Mouse (Mus musculus): ENCODE measurements around the gene Gm20388. TPM values are rescaled to one million over a fixed set of nuclear protein-coding genes. Genes with fewer than 3 reads are reported as not detected.
A peak's percentile ranks its signal among the peaks of the same experiment; 100 is the strongest.

Gm20388 gene
- total RNA-seq, 2 experiments from 2014 or later = 2.4 to 2.6 TPM

DNA sequence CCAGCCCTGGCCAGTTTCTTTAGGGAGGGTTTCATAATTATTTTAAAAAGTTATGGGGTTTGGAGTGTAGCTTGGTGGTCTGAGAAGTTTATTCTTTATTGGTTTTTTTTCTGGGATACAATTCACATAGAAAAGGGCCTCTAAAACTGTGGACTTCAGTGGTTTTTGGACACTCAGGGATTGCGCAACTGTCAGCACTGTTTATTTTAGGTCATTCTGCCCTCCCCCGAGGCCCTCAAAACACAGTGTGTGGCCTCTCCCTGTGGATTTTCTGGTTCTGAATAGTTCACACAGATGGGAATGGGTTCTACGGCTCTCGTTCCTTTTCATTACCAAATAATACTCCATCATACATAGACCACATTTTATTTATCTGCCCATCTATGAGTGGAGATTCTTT lies 332.6 kb downstream of the Gm20388 start:
- Histone ChIP-seq H3K4me3 (no peak overlapping the region), H3K27ac (no peak overlapping the region)
- intact Hi-C loops (cut with DNase I) = no loop called here
- TF ChIP-seq CTCF (IDR thresholded peaks at IDR 0.05) = no peak
- no peak for DNase-seq (ENCODE audit: extremely low spot score in 1 of 2, low spot score in 2 of 2)

DNA sequence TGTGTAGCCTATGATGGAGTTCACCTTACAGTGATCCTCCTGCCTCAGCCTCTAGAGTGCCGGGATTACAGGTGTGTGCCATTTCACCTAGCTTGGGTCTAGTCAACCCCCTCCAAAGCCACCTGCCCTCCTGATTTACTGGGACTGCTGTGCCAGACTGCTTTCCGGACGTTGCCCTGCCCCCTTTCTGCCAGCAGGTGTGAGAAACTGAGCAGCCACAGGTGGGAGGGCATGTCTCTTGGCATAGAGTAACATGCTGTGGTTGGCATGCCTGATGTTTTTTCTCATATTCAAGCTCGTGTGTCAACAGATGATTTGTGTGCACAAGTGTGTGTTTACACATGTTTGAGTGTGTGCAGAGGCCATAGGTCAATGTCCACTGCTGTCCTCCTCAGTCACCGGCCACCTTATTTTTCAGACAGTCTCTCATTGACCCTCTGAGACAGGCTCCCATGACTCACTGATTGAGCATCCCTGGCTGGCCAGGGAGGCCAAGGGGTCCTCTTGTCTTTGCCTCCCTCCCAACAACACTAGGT lies 333.3 kb downstream of the Gm20388 start:
- intact Hi-C loops (cut with DNase I) = no loop called here
- Histone ChIP-seq H3K4me3 (no peak overlapping the region), H3K27ac (no peak overlapping the region)
- TF ChIP-seq CTCF (IDR thresholded peaks at IDR 0.05) = no peak
- no peak for DNase-seq (ENCODE audit: extremely low spot score in 1 of 2, low spot score in 2 of 2)

DNA sequence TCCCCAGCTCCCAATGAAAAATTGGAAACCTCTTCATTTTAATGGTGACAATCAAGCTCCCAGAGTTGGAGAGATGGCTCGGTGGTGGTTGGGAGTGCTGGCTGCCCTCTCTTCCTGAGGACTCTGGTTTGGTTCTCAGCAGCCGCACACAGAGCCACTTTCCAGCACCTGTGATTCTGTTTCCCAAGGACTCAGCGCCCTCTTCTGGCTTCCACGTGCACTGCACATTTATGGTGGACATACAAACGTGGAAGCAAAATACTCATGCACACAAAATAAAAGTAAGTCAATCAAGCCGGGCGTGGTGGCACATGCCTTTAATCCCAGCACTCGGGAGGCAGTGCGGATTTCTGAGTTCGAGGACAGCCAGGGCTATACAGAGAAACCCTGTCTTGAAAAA lies 333.9 kb downstream of the Gm20388 start:
- Histone ChIP-seq H3K27ac (no peak overlapping the region), H3K4me3 (no peak overlapping the region)
- DNase-seq (ENCODE audit: extremely low spot score in 1 of 2, low spot score in 2 of 2) = no peak
- intact Hi-C loops (cut with DNase I) = no loop called here
- peak; percentile 23 for TF ChIP-seq CTCF (IDR thresholded peaks at IDR 0.05)

DNA sequence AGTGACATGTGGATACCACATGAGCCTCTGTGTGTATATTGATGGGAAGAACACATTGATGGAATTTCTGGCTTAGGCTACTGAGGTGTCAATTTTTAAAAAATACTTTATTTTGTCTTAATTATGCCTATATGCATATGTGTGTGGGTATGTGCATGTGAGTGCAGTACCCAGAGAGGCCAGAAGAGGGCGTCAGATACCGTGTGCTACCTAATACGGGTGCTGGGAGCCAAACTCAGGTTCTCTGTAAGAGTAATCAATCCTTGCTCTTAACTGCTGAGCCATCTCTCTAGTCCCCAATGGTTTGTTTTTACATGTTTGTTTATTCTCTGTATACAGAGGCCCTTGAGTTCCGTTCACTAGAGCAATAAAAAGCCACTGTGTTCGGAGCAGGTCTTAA lies 337.0 kb downstream of the Gm20388 start:
- H3K27ac ChIP-seq = no peak overlapping the region
- TF ChIP-seq CTCF (IDR thresholded peaks at IDR 0.05) = peak; percentile 44
- no peak for DNase-seq (ENCODE audit: extremely low spot score in 1 of 2, low spot score in 2 of 2)
- no peak overlapping the region for H3K4me3 ChIP-seq
- intact Hi-C loops (cut with DNase I) = no loop called here

DNA sequence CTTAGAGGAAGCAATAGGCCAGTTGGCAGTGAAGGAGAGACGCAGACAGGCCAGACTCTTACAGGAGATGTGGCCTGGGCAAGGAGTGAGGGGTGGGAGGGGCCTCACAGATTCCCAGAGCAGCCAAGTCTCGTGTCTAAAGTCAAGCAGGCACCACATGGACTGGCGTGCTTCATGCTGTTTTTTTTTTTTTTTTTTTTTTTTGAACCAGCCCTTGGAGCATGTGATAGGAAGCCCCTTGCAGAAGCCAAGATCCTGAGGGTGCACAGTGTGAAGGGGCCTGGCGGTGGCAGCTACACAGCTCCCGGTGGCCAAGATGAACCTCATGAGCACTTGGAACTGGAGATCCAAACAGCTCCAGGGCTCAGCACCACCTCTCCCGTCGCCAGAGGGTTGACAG lies 337.4 kb downstream of the Gm20388 start:
- no peak for DNase-seq (ENCODE audit: extremely low spot score in 1 of 2, low spot score in 2 of 2)
- intact Hi-C loops (cut with DNase I) = no loop called here
- no peak overlapping the region for H3K4me3 ChIP-seq
- no peak overlapping the region for H3K27ac ChIP-seq
- TF ChIP-seq CTCF (IDR thresholded peaks at IDR 0.05) = no peak

DNA sequence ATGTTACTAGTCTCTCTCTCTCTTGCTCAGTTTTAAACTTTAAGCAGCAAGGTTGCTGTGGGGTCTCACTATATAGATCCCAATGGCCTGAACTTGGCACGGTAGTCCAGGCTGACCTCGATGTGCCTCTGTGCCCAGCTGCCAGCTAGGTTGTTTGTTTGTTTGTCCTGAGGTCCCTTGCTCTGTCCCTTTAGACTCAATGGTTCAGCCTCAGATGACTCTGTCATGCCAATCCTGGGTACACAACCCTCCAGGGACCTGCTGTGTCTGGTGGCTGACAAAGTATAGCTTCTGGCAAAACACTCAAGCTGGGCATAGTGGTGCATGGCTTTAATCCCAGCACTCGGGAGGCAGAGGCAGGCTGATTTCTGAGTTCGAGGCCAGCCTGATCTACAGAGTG lies 337.8 kb downstream of the Gm20388 start:
- no peak overlapping the region for H3K27ac ChIP-seq
- DNase-seq (ENCODE audit: extremely low spot score in 1 of 2, low spot score in 2 of 2) = no peak
- intact Hi-C loops (cut with DNase I) = no loop called here
- no peak overlapping the region for H3K4me3 ChIP-seq
- no peak for TF ChIP-seq CTCF (IDR thresholded peaks at IDR 0.05)

DNA sequence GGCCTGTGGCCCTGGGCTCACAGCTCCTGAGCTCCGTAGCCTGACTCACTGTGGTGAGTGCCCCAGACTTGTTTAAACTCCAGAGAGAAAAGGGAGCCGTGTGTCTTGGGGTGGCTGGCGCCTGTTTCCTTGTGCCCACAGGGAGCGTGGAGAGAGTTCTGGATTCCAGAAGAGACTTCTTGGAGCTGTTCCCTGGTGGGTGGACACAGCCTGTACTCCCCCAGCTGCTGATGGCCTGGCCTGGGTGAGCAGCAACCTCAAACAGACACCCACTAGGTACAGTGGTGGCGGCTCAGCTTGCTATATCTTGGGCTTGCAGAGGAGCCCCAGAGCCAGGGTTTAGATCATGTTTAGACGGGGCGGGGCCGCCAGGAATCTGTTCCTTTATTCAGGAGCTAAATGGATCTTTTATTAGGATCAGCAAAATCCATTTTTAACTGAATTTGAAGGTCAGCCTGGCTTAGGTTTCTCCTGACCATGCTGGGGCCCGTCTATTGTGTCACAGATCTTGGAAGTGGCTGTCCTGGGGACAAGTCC lies 339.2 kb downstream of the Gm20388 start:
- no peak overlapping the region for H3K4me3 ChIP-seq
- H3K27ac ChIP-seq = no peak overlapping the region
- no peak for TF ChIP-seq CTCF (IDR thresholded peaks at IDR 0.05)
- DNase-seq (ENCODE audit: extremely low spot score in 1 of 2, low spot score in 2 of 2) = no peak
- intact Hi-C loops (cut with DNase I) = no loop called here

DNA sequence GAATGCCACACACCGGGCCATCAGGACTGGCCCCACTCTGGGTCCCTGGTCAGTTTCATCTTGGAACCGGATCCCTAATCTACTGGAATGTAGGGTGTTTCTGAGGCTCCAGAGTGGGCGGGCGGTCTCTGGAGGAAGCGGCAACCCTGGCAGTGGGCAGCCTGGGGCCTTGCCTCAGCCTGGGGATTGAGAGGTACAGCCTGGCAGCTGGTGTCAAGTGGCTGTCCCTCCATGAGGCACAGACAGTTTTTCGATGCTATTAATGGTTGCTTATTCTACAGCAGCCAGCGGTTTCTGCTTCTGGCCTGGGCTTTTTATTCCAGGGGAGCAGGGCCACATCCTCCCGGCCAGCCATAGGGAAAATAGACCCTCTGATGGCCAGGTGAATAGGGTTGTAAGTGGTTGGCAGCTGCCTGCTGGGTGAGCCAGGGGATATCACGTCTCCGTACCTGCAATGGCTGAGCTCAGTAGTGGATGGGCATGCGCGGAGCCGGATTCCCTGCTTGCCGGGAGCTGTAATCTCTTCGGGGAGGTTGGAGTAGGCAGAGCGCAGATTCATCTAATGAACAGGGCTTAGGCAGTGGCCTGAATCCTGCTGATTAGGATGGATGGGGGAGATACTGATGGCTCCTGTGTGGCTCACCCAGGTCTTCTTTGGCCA lies 340.2 kb downstream of the Gm20388 start:
- no peak overlapping the region for H3K4me3 ChIP-seq
- no peak for DNase-seq (ENCODE audit: extremely low spot score in 1 of 2, low spot score in 2 of 2)
- no peak for TF ChIP-seq CTCF (IDR thresholded peaks at IDR 0.05)
- peak overlapping the region; percentile 69 for H3K27ac ChIP-seq
- intact Hi-C loops (cut with DNase I) = no loop called here

DNA sequence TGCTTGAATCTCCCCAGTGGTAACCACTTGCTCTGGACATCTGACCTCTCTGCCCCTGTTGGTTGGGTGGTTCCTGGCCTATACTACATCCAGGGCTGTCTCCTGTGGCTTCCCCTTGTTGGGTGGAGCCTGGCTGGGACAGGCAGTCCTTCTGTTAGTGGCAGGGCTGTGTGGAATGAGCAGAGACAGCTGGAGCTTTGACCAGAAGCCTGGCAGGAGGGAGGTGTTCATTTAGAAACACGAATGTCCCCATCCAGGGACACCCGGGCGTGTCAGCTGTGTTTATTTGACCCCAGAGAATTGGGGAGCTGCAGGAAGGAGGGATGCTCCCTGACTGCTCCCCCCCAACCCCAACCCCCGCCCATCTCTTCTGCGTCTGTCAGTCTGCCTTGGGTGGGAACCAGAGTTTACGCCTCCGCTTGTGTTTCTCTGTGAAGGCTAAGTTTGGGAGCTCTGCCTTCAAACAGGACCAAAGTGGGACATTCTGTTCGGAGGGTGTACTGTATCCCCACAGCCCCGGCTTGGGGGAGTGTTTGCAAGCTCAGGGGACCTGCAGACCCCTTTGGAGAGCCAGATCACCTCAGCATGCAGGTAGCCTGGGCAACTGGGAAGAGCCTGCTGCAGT lies 340.9 kb downstream of the Gm20388 start:
- no peak for TF ChIP-seq CTCF (IDR thresholded peaks at IDR 0.05)
- intact Hi-C loops (cut with DNase I) = no loop called here
- Histone ChIP-seq H3K27ac (peak overlapping the region; percentile 69), H3K4me3 (0 out of 2 replicates have a peak overlapping the region, but pooled peaks have one; percentile 7)
- no peak for DNase-seq (ENCODE audit: extremely low spot score in 1 of 2, low spot score in 2 of 2)

DNA sequence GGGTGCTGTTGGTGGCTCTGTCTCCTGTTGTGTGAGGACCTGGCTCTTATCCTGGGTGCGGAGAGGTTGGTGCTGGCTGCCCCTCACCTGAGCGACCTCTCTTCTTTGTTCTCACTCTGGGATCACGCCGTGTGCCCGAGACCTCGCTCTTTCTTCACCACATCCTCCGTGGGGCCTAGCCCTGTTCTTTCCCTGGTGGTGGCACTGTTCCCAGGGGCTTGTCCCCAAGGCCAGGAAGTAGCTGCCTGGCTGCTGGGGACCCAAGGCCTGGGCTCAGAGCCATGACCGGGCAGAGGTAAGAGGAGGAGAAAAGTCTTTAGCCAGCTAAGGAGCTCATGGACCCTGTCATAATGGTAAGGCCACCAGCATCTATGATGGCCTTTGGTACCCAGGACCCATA lies 343.0 kb downstream of the Gm20388 start:
- no peak for TF ChIP-seq CTCF (IDR thresholded peaks at IDR 0.05)
- H3K4me3 ChIP-seq = no peak overlapping the region
- intact Hi-C loops (cut with DNase I) = no loop called here
- no peak overlapping the region for H3K27ac ChIP-seq
- DNase-seq (ENCODE audit: extremely low spot score in 1 of 2, low spot score in 2 of 2) = no peak

DNA sequence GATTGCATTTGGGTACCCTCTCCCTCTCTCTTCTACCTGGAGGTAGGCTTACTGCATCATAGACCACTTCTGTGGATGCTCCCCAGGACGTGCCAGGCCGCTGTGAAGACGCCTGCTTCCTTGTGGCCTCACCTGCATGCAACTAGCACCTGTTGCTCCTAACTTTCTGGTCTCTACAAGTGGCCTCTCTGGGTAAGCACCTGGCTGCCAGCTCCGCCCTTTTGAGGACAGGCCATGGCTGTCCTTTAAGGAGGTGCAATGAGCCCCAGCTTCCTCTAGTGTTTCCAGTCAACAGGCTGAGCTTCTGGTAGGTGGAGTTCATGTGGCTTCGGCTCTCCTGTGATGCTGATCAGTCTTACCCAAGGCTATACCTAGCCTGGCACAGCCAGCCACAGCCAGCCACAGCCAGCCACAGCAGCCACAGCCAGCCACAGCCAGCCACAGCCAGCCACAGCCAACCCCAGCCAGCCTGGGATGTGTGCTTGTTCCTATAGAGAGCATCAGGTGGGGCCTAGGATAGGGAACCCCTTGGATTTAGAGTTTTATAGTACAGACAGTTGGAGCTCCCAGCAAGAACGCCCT lies 344.9 kb downstream of the Gm20388 start:
- H3K27ac ChIP-seq = no peak overlapping the region
- intact Hi-C loops (cut with DNase I) = no loop called here
- no peak for DNase-seq (ENCODE audit: extremely low spot score in 1 of 2, low spot score in 2 of 2)
- TF ChIP-seq CTCF (IDR thresholded peaks at IDR 0.05) = no peak
- no peak overlapping the region for H3K4me3 ChIP-seq

DNA sequence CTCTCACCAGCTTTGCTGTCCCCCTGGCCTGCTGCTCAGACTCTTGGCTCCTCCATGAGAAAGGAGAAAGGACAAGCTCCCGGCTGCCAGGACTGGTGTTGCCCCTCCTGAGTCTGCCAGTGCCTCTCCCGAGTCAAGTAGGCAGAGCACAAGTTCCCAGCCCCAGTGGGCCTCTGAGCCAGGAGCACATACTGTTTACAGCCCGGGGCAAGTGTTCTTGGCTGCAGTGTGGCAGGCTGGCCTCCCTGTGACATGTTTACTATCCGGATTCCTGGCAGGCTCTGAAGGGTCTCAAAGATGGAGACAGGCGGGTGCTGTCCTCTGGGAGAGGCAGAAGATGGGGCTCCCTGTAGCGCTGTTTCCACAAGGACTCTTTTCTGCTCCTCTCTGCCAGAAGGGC lies 346.3 kb downstream of the Gm20388 start:
- intact Hi-C loops (cut with DNase I) = no loop called here
- TF ChIP-seq CTCF (IDR thresholded peaks at IDR 0.05) = no peak
- Histone ChIP-seq H3K4me3 (no peak overlapping the region), H3K27ac (no peak overlapping the region)
- no peak for DNase-seq (ENCODE audit: extremely low spot score in 1 of 2, low spot score in 2 of 2)
